Mouse (Mus musculus): ENCODE results near the gene Med13l.

The Med13l gene

GRCm38 (mm10) chr5:118556387-118556937 lies 4.0 kb upstream of the Med13l start:
- DNase-seq (ENCODE audit: low spot score in 2 of 2): no peak

- DNase-seq (ENCODE audit: low spot score in 2 of 2): no peak
These were observed 1.6 kb upstream of the Med13l start for GRCm38 (mm10) chr5:118558841-118559240.

- DNase-seq (ENCODE audit: low spot score in 2 of 2): peak; percentile 84 to 86
These were observed 695 bp upstream of the Med13l start for GRCm38 (mm10) chr5:118559584-118560384.

- no peak for DNase-seq (ENCODE audit: low spot score in 2 of 2)
These were observed 858 bp downstream of the Med13l start for GRCm38 (mm10) chr5:118561086-118561987.

GRCm38 (mm10) chr5:118562206-118562605 lies 1.7 kb downstream of the Med13l start:
- DNase-seq (ENCODE audit: low spot score in 2 of 2): no peak

- DNase-seq (ENCODE audit: low spot score in 2 of 2): no peak
These were observed 3.1 kb downstream of the Med13l start for GRCm38 (mm10) chr5:118563590-118563989.

GRCm38 (mm10) chr5:118567395-118567794 lies 6.9 kb downstream of the Med13l start:
- no peak for DNase-seq (ENCODE audit: low spot score in 2 of 2)

- DNase-seq (ENCODE audit: low spot score in 2 of 2): no peak
These were observed 8.5 kb downstream of the Med13l start for GRCm38 (mm10) chr5:118569017-118569416.

- no peak for DNase-seq (ENCODE audit: low spot score in 2 of 2)
These were observed 9.4 kb downstream of the Med13l start for GRCm38 (mm10) chr5:118569606-118570580.

- DNase-seq (ENCODE audit: low spot score in 2 of 2): no peak
These were observed 11.0 kb downstream of the Med13l start for GRCm38 (mm10) chr5:118571504-118571903.

- no peak for DNase-seq (ENCODE audit: low spot score in 2 of 2)
These were observed 13.8 kb downstream of the Med13l start for GRCm38 (mm10) chr5:118574236-118574635.

- no peak for DNase-seq (ENCODE audit: low spot score in 2 of 2)
These were observed 14.5 kb downstream of the Med13l start for GRCm38 (mm10) chr5:118574997-118575396.

GRCm38 (mm10) chr5:118575909-118576308 lies 15.4 kb downstream of the Med13l start:
- DNase-seq (ENCODE audit: low spot score in 2 of 2): no peak

- DNase-seq (ENCODE audit: low spot score in 2 of 2): no peak
These were observed 16.3 kb downstream of the Med13l start for GRCm38 (mm10) chr5:118576731-118577130.

GRCm38 (mm10) chr5:118585355-118585754 lies 24.9 kb downstream of the Med13l start:
- DNase-seq (ENCODE audit: low spot score in 2 of 2): no peak

- DNase-seq (ENCODE audit: low spot score in 2 of 2): no peak
These were observed 26.1 kb downstream of the Med13l start for GRCm38 (mm10) chr5:118586560-118586959.

- no peak for DNase-seq (ENCODE audit: low spot score in 2 of 2)
These were observed 28.0 kb downstream of the Med13l start for GRCm38 (mm10) chr5:118588381-118588925.

GRCm38 (mm10) chr5:118589186-118589892 lies 28.9 kb downstream of the Med13l start:
- DNase-seq (ENCODE audit: low spot score in 2 of 2): no peak

GRCm38 (mm10) chr5:118590868-118591267 lies 30.4 kb downstream of the Med13l start:
- DNase-seq (ENCODE audit: low spot score in 2 of 2): no peak

- DNase-seq (ENCODE audit: low spot score in 2 of 2): no peak
These were observed 31.5 kb downstream of the Med13l start for GRCm38 (mm10) chr5:118591826-118592499.

All from urinary bladder, postnatal 4 days (tissue).